Mouse (Mus musculus) limb, embryonic 12.5 days (tissue): ENCODE measurements around the gene Kat7. TPM values are rescaled to one million over a fixed set of nuclear protein-coding genes. Genes with fewer than 3 reads are reported as not detected.
A peak's percentile ranks its signal among the peaks of the same experiment; 100 is the strongest.

Experiments used
- ATAC-seq: fragments of 200-750 bp; cut with Nextera tagmentation; 2 replicates; pipeline ENCODE4 v1.8.0; 2017; ENCODE audit warnings: low read depth, moderate TSS enrichment; ENCODE audit not compliant: insufficient number of reproducible peaks, insufficient read depth, low FRiP score, low TSS enrichment
- H3K27ac ChIP-seq: fragments of 300-500 bp; sonication (generic); 2 replicates; pipeline ENCODE4 v1.5.1; 2016; ENCODE audit warnings: mild to moderate bottlenecking, moderate library complexity
- H3K27me3 ChIP-seq: fragments of 300-500 bp; sonication (generic); 2 replicates; pipeline ENCODE4 v1.6.1; 2016; ENCODE audit warnings: mild to moderate bottlenecking, moderate library complexity
- H3K36me3 ChIP-seq: fragments of 300-500 bp; sonication (generic); 2 replicates; pipeline ENCODE4 v1.6.1; 2016; ENCODE audit warnings: mild to moderate bottlenecking, moderate library complexity
- H3K4me1 ChIP-seq: fragments of 300-500 bp; sonication (generic); replicated peaks from 2 replicates; pipeline ENCODE4 v1.6.1; 2016
- H3K4me2 ChIP-seq: fragments of 300-500 bp; sonication (generic); 2 replicates; pipeline ENCODE4 v1.6.1; 2016; ENCODE audit warnings: mild to moderate bottlenecking, moderate library complexity
- H3K4me3 ChIP-seq: fragments of 300-500 bp; sonication (generic); replicated peaks from 2 replicates; pipeline ENCODE4 v1.5.1; 2016; ENCODE audit warnings: mild to moderate bottlenecking
- H3K9ac ChIP-seq: fragments of 300-500 bp; sonication (generic); replicated peaks from 2 replicates; pipeline ENCODE4 v1.6.1; 2016; ENCODE audit warnings: mild to moderate bottlenecking, moderate library complexity
- H3K9me3 ChIP-seq: fragments of 300-500 bp; sonication (generic); 2 replicates; pipeline ENCODE4 v1.6.1; 2016; ENCODE audit warnings: mild to moderate bottlenecking, moderate library complexity
- WGBS: fragments of 180-500 bp; shearing (Covaris S2); methylation state at CpG from one replicate; pipeline ENCODE4 v1.1.7; 2016; 5-methylcytosine and 5-hydroxymethylcytosine counted together
- polyA plus RNA-seq: library from polyadenylated mRNA; unstranded; fragments of >200 nt; fragmentation: Nextera tagmentation; extraction: Ambion mirVana; gene quantifications from 2 replicates; pipeline ENCODE4 v1.2.1, GENCODE M21; 2016

The Kat7 gene
- polyA plus RNA-seq, 1 experiment from 2014 or later = 79.4 TPM

GRCm38 (mm10) chr11:95310648-95311424 lies 790 bp upstream of the Kat7 start:
- 6% methylated on average over 17 of the region's 17 CpGs for WGBS
- peak overlapping the region; percentile 85 for H3K4me3 ChIP-seq
- H3K9me3 ChIP-seq = no peaks in the 10 kb centered on the region
- H3K27ac ChIP-seq = peak overlapping the region; percentile 72
- H3K27me3 ChIP-seq = no peaks in the 10 kb centered on the region
- peaks cover 18% of the 10 kb centered on the region for H3K4me1 ChIP-seq
- H3K4me2 ChIP-seq = peak overlapping the region; percentile 64
- ATAC-seq = no peak
- H3K9ac ChIP-seq = peak overlapping the region; percentile 63
- H3K36me3 ChIP-seq = peaks cover 7% of the 10 kb centered on the region

- Histone ChIP-seq H3K4me1 (peaks cover 18% of the 10 kb centered on the region), H3K27ac (peak overlapping the region; percentile 95), H3K9me3 (no peaks in the 10 kb centered on the region), H3K36me3 (peaks cover 18% of the 10 kb centered on the region), H3K27me3 (no peaks in the 10 kb centered on the region), H3K9ac (peak overlapping the region; percentile 93), H3K4me3 (peak overlapping the region; percentile 85), H3K4me2 (peak overlapping the region; percentile 82)
- peak; percentile 96 for ATAC-seq
- WGBS = under 1% methylated on average over 37 of the region's 37 CpGs
These were observed 488 bp downstream of the Kat7 start for GRCm38 (mm10) chr11:95309510-95310006.

- H3K27me3 ChIP-seq = no peaks in the 10 kb centered on the region
- H3K4me1 ChIP-seq = peaks cover 18% of the 10 kb centered on the region
- whole genome bisulfite sequencing = 87% methylated on average over 8 of the region's 8 CpGs
- no peak overlapping the region for H3K4me3 ChIP-seq
- H3K27ac ChIP-seq = no peak overlapping the region
- H3K4me2 ChIP-seq = no peak overlapping the region
- no peak for ATAC-seq
- no peaks in the 10 kb centered on the region for H3K9me3 ChIP-seq
- peaks cover 38% of the 10 kb centered on the region for H3K36me3 ChIP-seq
- 0 out of 2 replicates have a peak overlapping the region, but pooled peaks have one; percentile 4 for H3K9ac ChIP-seq
These were observed 2.5 kb downstream of the Kat7 start for GRCm38 (mm10) chr11:95307526-95307925.

GRCm38 (mm10) chr11:95305600-95305999 lies 4.4 kb downstream of the Kat7 start:
- H3K4me3 ChIP-seq = no peak overlapping the region
- no peak overlapping the region for H3K9ac ChIP-seq
- ATAC-seq = no peak
- 89% methylated on average over 7 of the region's 7 CpGs for WGBS
- H3K27me3 ChIP-seq = no peaks in the 10 kb centered on the region
- H3K27ac ChIP-seq = no peak overlapping the region
- H3K9me3 ChIP-seq = no peaks in the 10 kb centered on the region
- no peak overlapping the region for H3K4me2 ChIP-seq
- H3K36me3 ChIP-seq = peaks cover 57% of the 10 kb centered on the region
- H3K4me1 ChIP-seq = peaks cover 11% of the 10 kb centered on the region

- Histone ChIP-seq H3K9me3 (no peaks in the 10 kb centered on the region), H3K9ac (no peak overlapping the region), H3K27ac (no peak overlapping the region), H3K4me1 (no peaks in the 10 kb centered on the region), H3K4me3 (no peak overlapping the region), H3K4me2 (no peak overlapping the region), H3K27me3 (no peaks in the 10 kb centered on the region), H3K36me3 (peaks cover 95% of the 10 kb centered on the region)
- WGBS = 95% methylated on average over 3 of the region's 3 CpGs
- no peak for ATAC-seq
These were observed 8.3 kb downstream of the Kat7 start for GRCm38 (mm10) chr11:95301772-95302171.

- H3K27me3 ChIP-seq = no peaks in the 10 kb centered on the region
- no peak overlapping the region for H3K27ac ChIP-seq
- no peak overlapping the region for H3K4me3 ChIP-seq
- H3K9ac ChIP-seq = no peak overlapping the region
- WGBS = 93% methylated on average over 12 of the region's 12 CpGs
- no peak overlapping the region for H3K4me2 ChIP-seq
- no peak for ATAC-seq
- H3K36me3 ChIP-seq = peaks cover 90% of the 10 kb centered on the region
- H3K9me3 ChIP-seq = no peaks in the 10 kb centered on the region
- H3K4me1 ChIP-seq = no peaks in the 10 kb centered on the region
These were observed 10.2 kb downstream of the Kat7 start for GRCm38 (mm10) chr11:95299886-95300285.

- Histone ChIP-seq H3K9ac (no peak overlapping the region), H3K4me2 (no peak overlapping the region), H3K9me3 (no peaks in the 10 kb centered on the region), H3K4me3 (no peak overlapping the region), H3K27ac (no peak overlapping the region), H3K4me1 (no peaks in the 10 kb centered on the region), H3K36me3 (peaks cover 90% of the 10 kb centered on the region), H3K27me3 (no peaks in the 10 kb centered on the region)
- ATAC-seq = no peak
- 34% methylated on average over 2 of the region's 2 CpGs for WGBS
These were observed 11.9 kb downstream of the Kat7 start for GRCm38 (mm10) chr11:95298146-95298545.

GRCm38 (mm10) chr11:95295736-95296135 lies 14.3 kb downstream of the Kat7 start:
- H3K9ac ChIP-seq = no peak overlapping the region
- no peak overlapping the region for H3K4me3 ChIP-seq
- no peaks in the 10 kb centered on the region for H3K27me3 ChIP-seq
- H3K4me1 ChIP-seq = no peaks in the 10 kb centered on the region
- H3K27ac ChIP-seq = no peak overlapping the region
- ATAC-seq = no peak
- H3K36me3 ChIP-seq = peaks cover 90% of the 10 kb centered on the region
- H3K4me2 ChIP-seq = no peak overlapping the region
- WGBS = 95% methylated on average over 13 of the region's 13 CpGs
- H3K9me3 ChIP-seq = no peaks in the 10 kb centered on the region

- Histone ChIP-seq H3K36me3 (peaks cover 91% of the 10 kb centered on the region), H3K27me3 (no peaks in the 10 kb centered on the region), H3K4me2 (no peak overlapping the region), H3K4me1 (no peaks in the 10 kb centered on the region), H3K27ac (no peak overlapping the region), H3K4me3 (no peak overlapping the region), H3K9me3 (no peaks in the 10 kb centered on the region), H3K9ac (no peak overlapping the region)
- ATAC-seq = no peak
- WGBS = 90% methylated on average over 8 of the region's 8 CpGs
These were observed 16.9 kb downstream of the Kat7 start for GRCm38 (mm10) chr11:95293017-95293624.

- Histone ChIP-seq H3K4me3 (no peak overlapping the region), H3K36me3 (peaks cover 90% of the 10 kb centered on the region), H3K4me2 (no peak overlapping the region), H3K9ac (no peak overlapping the region), H3K27ac (no peak overlapping the region), H3K27me3 (no peaks in the 10 kb centered on the region), H3K4me1 (no peaks in the 10 kb centered on the region), H3K9me3 (no peaks in the 10 kb centered on the region)
- no peak for ATAC-seq
- WGBS = 83% methylated on average over 4 of the region's 4 CpGs
These were observed 18.0 kb downstream of the Kat7 start for GRCm38 (mm10) chr11:95291998-95292397.

GRCm38 (mm10) chr11:95282331-95282730 lies 27.7 kb downstream of the Kat7 start:
- WGBS = 93% methylated on average over 5 of the region's 5 CpGs
- Histone ChIP-seq H3K36me3 (peaks cover 97% of the 10 kb centered on the region), H3K4me3 (no peak overlapping the region), H3K27ac (no peak overlapping the region), H3K9ac (no peak overlapping the region), H3K27me3 (no peaks in the 10 kb centered on the region), H3K9me3 (no peaks in the 10 kb centered on the region), H3K4me1 (no peaks in the 10 kb centered on the region), H3K4me2 (no peak overlapping the region)
- no peak for ATAC-seq
